Mouse (Mus musculus): ENCODE results near the gene Lrrc59.
"Not testable (repeated sequence)": the region's sequence is repeated elsewhere in the genome, so short reads cannot be mapped to it uniquely, and the experiment has no call there.

The Lrrc59 gene

GRCm38 (mm10) chr11:94631969-94632368, 2.4 kb downstream of the Lrrc59 start:
- no peak for DNase-seq

GRCm38 (mm10) chr11:94632988-94633387, 3.4 kb downstream of the Lrrc59 start:
- no peak for DNase-seq

DNA sequence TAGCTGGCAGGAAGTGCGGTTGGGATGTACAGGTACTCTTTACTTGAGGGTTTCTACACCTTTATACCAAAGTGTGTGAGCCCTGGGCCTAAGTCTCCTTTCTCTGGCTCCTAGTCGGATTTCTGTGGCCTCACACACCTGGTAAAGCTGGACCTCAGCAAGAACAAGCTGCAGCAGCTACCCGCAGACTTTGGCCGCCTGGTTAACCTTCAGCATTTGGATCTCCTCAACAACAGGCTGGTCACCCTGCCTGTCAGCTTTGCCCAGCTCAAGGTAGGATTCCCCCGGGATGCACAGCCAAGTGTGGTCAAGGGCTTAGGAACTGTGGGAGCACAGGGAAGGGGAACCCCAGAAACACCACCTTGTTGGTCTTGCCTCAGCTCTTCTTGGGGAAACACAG, 4.9 kb downstream of the Lrrc59 start:
- DNase-seq: no peak

DNA sequence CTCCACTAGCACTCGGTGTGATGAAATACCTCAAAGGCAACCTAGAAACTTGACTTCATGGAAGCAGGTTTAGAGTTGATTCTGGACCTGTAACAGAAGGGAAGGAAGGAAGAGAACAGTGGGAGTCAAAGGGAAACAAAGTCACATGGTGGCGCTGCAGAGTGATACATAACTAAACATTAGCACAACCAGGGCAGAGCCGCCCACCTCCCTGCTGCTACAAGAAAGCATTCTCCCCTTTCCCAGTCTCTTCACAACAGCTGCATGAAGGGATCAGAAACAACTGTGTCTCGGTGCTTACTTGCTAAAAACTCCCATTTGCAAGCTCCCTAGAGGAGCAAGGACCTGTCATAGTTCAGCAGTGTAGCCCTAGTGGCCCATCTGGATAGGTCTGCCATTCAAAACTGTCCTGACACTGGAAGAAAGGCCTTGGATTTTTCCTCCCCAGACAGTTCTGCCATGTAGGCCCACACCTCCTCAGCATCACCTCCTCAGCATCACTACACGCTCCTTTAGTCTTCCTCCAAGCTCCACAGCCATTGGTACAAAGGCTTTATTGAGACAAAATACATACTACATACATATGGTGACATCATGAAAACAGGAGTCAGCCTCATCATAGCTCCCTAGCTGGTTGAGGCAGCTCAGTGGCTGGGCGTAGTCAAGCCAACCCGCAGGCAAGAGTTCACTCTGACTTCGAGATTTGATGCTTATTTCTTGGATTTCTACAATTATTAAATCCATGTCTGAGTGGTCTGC, 15.1 kb downstream of the Lrrc59 start:
- DNase-seq: no peak

DNA sequence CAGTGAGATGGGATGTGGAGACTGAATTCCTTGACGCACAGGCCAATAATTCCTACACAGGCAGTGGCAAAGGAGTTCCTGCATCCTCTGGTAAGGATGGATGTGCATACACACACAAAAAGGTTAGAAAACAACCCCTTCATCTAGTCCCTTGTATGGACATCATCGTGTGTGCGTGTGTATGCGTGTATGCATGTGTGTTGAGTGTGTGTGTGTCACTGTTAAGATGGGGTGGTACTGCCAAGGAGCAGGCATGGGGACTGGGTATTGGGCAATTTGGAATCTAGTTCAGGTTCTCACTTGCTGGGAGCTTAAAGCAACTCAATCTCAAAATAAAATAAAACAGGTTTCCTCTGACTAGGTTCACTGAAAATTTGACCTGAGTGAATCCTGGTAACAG, 16.9 kb downstream of the Lrrc59 start:
- DNase-seq: no peak

DNA sequence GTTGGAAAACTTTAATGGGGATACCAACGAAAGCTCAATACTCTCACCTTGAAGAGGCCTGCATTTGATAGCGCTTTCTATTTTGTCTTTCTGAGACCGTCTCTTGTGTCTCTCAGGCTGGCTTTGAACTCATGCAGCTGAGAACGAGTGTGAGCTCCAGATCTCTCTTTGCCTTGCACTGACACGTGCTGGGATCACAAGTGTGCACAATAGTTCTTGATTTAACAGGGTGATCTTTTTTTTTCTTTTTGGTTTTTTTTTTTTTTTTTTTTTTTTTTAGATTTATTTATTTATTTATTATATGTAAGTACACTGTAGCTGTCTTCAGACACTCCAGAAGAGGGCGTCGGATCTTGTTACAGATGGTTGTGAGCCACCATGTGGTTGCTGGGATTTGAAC, 21.7 kb downstream of the Lrrc59 start:
- not testable (repeated sequence) for DNase-seq

- no peak for DNase-seq
Observed at GRCm38 (mm10) chr11:94652973-94653372, 23.4 kb downstream of the Lrrc59 start.

DNA sequence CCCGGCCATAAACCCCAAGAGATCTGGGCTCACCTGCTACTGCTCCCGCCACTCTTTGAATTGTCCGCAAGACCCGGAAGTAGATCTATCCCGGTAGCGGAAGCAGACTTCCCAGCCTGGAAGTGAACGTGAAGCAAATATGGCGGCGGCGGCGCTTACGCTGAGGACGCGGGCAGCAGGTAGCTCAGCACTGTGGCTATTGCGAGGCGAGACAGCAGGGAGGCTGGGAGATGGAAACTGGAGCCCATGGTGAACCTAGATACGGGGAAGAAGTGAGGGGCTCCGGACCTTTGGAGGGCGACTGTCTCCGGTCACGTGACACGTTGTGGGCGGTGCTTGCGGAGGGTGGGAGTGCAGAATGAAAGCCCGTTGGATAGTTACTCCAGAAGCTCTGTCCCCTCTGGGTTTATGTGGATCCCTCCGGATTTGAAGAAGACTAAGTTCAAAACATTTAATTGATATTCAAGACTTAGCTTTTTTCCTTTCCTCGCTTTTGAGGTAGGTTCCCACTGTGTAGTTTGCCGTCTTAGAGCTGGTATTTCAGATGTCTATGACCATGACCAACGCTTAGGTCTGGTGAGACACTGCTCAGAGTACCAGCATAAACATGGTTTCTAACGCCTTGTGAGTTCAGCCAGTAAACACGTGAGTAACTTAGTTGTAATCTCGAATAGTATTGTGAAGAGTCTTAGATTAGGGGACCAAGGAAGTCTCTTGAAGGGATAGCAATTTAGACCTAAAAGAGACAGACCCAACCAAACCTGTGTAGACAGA, 24.3 kb downstream of the Lrrc59 start, which contains the start of the genes Mrpl27 and Eme1:
TSS of gene Mrpl27 (plus strand) at position 105 of the 774 bp plus-strand sequence.
TSS of gene Eme1 (minus strand) at position 302 of the 774 bp plus-strand sequence.
- DNase-seq: peak; percentile 84

DNA sequence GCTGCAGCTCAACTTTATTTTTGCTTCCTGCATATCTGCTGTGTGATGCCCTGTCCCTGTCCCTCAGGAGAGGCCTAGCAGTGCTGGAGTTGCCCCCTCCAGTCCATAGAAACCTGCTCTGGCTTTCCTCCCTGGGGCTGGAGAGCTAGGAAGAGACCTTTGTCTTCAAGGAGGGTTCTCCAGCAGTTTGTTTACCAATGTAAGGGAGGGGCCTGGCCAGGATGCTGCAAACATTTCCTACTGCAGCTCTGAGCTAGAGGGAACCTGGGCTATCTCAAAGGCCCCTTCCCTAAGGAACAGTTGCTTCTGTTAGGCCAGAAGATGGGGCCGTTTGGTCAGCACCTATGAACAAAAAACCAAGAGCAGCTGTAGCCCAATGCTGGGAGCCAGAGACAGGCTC, 31.8 kb downstream of the Lrrc59 start:
- no peak for DNase-seq

GRCm38 (mm10) chr11:94665281-94665680, 35.7 kb downstream of the Lrrc59 start:
- no peak for DNase-seq

GRCm38 (mm10) chr11:94674984-94675383, 45.4 kb downstream of the Lrrc59 start:
- no peak for DNase-seq

DNA sequence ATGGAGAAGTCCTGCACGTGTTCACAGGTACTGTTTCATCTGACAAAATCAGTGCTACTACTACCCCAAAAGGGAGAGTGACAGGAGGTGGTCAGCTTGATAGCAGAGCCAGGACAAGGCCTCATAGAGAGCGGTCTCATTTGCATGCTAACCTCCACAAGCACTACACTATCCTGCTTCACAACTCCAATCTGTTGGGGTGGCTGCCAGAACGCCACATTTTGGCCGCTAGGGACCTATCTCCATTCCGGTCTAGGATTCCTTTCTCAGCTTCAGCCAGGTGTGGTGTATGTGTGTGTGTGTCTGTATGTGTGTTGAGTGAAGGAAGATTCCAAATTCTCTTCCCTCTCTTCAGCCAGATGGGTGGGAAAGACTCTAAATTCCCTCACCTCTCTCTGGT, 45.9 kb downstream of the Lrrc59 start:
- no peak for DNase-seq

- DNase-seq: no peak
Observed at GRCm38 (mm10) chr11:94676308-94676707, 46.7 kb downstream of the Lrrc59 start.

GRCm38 (mm10) chr11:94676754-94677606, 47.4 kb downstream of the Lrrc59 start, which contains the start of gene Xylt2:
Gene Xylt2 (minus strand): TSS chr11:94677515.
- peak; percentile 91 for DNase-seq

- DNase-seq: no peak
Observed at GRCm38 (mm10) chr11:94677607-94678145, 48.1 kb downstream of the Lrrc59 start.

DNA sequence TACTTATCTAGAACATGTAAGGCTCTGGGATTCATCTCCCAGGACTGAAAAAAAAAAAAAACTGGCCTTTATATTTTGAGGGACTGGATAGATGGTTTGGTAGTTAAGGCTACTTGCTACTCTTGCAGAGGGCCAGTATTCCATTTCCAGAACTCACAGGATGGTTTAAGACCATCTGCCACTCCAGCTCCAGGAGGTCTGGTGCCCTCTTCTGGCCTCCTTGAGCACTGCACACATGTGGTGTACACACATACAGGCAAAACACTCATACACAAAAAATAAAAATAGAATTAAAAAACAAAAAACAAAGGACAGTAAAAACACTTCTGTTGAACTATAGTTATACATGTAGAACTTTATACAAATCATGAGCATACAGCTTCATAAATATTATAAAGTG, 51.1 kb downstream of the Lrrc59 start:
- DNase-seq: no peak

GRCm38 (mm10) chr11:94681640-94682039, 52.1 kb downstream of the Lrrc59 start:
- DNase-seq: no peak

GRCm38 (mm10) chr11:94682427-94682826, 52.9 kb downstream of the Lrrc59 start:
- no peak for DNase-seq

- no peak for DNase-seq
Observed at GRCm38 (mm10) chr11:94687178-94687577, 57.6 kb downstream of the Lrrc59 start.

GRCm38 (mm10) chr11:94692502-94692901, 62.9 kb downstream of the Lrrc59 start:
- DNase-seq: not testable (repeated sequence)

All from liver (tissue).